Mouse (Mus musculus): ENCODE data around the gene Mcee. TPM values are rescaled to one million over a fixed set of nuclear protein-coding genes. Genes with fewer than 3 reads are reported as not detected.
A peak's percentile ranks its signal among the peaks of the same experiment; 100 is the strongest.

The Mcee gene
- polyA plus RNA-seq, 1 experiment from 2014 or later: 38.6 TPM

DNA sequence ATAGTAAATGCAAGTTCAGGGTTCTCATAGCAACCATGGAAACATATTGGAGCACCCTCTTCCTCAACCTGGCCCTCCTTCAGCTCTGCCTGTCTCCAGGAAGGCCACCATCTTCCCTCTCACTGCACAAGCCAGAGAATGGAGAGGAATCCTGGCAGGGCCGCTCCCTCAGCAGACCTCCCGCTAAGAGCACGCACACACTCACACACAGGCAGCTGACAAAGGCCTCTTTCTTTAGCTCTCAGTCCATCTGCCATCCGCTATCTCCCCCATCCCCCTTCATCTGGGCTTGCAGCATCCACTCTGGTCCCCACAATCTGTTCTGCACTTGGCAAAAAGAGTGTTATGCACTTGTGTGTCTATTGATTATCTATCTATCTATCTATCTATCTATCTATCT lies 59.0 kb downstream of the Mcee start:
- Histone ChIP-seq H3K4me3 (no peak overlapping the region), H3K27me3 (ENCODE audit: insufficient read depth, poor library complexity, severe bottlenecking) (no peaks in the 10 kb centered on the region), H3K27ac (peak overlapping the region; percentile 74), H3K9me3 (no peaks in the 10 kb centered on the region), H3K36me3 (no peaks in the 10 kb centered on the region), H3K4me1 (replicated peaks) (peaks cover 8% of the 10 kb centered on the region)
- WGBS: 42% methylated on average over 4 of the region's 4 CpGs
- DNase-seq (ENCODE audit: low spot score): peak; percentile 33

DNA sequence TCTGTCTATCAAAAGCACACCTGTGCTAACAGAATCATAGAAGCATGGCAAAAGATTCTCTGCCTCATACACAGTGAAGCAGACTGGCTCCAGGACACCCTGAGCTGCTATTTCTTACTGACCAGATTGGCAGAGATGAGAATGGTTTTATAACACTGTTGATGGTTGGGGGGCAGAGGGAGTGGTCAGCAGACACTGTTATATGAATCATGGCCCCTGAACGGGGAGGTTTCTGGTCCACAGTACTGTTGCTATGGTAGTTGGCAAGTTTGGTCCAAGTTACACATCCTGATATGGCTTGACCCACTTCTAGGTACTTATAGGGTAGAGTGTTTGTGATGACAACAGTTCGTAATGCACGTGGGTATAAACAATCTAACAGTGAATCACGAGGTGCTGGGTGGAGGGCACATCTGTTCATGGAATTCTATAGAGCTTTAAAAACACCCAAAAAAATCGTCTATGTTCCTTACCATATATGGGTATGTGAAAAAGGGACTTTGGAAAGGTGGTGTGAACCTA lies 59.5 kb downstream of the Mcee start:
- 85% methylated on average over 5 of the region's 5 CpGs for WGBS

DNA sequence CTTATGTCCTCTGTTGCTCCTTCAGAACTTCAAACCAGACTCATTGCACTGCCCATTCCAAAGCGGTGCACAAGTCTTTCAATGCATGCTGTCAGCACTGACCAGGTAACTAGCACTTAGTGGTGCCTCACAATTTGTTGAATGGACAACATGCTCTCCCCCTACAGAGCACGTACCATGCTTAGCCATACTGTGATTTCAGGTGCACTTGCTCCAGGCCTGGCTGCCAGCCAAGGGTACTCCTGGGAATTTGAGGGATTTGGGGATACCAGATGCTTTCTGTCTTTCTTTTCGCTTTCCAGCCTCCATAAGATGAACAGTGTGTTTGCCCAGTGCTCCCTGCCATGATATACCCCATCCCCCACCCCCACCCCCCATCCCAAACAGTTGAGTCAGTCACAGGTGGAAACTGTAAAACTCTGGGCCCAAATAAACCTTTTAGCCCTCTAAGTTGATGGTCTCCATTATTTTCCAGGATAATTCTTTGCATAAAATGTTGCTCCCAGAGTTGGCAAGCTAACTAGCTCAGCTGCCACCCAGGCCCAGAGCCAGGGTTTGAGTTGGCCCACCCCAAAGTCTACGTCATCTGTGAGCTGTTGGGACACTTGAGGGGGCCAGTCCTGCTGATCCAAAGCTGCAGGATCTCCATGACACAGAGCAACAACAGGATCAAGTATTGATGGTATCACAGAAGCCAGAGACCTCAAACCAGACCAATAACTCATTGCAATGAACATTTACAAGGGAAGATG lies 60.2 kb downstream of the Mcee start:
- H3K27me3 ChIP-seq (ENCODE audit: insufficient read depth, poor library complexity, severe bottlenecking): no peaks in the 10 kb centered on the region
- H3K9me3 ChIP-seq: no peaks in the 10 kb centered on the region
- peaks cover 8% of the 10 kb centered on the region for H3K4me1 ChIP-seq (replicated peaks)
- no peak for DNase-seq (ENCODE audit: low spot score)
- WGBS: 88% methylated on average over 4 of the region's 4 CpGs
- no peak overlapping the region for H3K4me3 ChIP-seq
- peak overlapping the region; percentile 40; the same call in 1 of the 2 replicates for H3K27ac ChIP-seq
- H3K36me3 ChIP-seq: no peaks in the 10 kb centered on the region

More for the DNA sequence above, 59.5 kb downstream of the Mcee start:
- Histone ChIP-seq H3K36me3 (no peaks in the 10 kb centered on the region), H3K4me3 (no peak overlapping the region), H3K27ac (peak overlapping the region; percentile 74), H3K27me3 (ENCODE audit: insufficient read depth, poor library complexity, severe bottlenecking) (no peaks in the 10 kb centered on the region), H3K9me3 (no peaks in the 10 kb centered on the region), H3K4me1 (replicated peaks) (peaks cover 8% of the 10 kb centered on the region)
- DNase-seq (ENCODE audit: low spot score): no peak

DNA sequence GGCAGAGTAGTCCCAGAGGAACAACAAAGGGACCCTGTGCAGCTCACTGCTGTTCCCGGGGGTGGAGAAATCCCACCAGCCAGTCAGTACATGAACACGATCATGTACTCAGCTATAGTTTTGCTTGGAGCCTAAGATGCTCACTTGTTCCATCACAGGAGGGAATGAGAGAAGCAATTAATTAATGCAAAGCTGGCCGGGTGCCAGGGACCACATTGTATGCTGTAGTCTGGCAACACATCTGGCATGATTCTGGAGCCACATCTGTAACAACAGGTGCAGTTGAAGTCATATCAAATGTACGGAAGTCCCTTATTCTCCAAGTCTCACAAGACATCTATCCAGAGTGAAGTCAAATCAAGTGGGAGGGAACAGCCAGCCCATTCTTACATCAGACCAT lies 63.8 kb downstream of the Mcee start:
- Histone ChIP-seq H3K27ac (no peak overlapping the region), H3K4me3 (no peak overlapping the region), H3K9me3 (no peaks in the 10 kb centered on the region), H3K4me1 (replicated peaks) (peaks cover 8% of the 10 kb centered on the region), H3K36me3 (no peaks in the 10 kb centered on the region), H3K27me3 (ENCODE audit: insufficient read depth, poor library complexity, severe bottlenecking) (no peaks in the 10 kb centered on the region)
- no peak for DNase-seq (ENCODE audit: low spot score)
- WGBS: 89% methylated on average over 4 of the region's 4 CpGs

DNA sequence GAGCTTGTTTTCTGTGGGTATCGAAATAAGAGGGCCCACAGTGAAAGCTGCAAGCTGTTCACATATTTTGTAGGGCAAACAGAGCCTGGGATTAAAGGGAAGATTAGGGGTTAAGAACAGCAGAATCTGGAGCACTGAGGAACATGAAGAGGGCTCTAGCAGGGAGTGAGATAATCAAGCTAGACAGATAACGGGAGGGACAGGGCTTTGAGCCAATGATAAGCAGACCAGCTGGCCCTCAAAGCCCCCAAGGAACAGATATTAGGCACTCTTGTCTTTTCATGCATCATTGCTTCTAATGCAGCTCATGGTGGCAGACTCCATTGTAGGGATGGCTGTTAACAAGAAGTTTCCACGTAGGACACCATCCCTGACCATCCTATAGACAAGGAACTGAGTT lies 64.3 kb downstream of the Mcee start:
- Histone ChIP-seq H3K4me3 (no peak overlapping the region), H3K9me3 (no peaks in the 10 kb centered on the region), H3K27ac (no peak overlapping the region), H3K36me3 (no peaks in the 10 kb centered on the region), H3K4me1 (replicated peaks) (peaks cover 4% of the 10 kb centered on the region; the same call in 1 of the 2 replicates), H3K27me3 (ENCODE audit: insufficient read depth, poor library complexity, severe bottlenecking) (no peaks in the 10 kb centered on the region)
- 84% methylated on average over 3 of the region's 3 CpGs for WGBS
- no peak for DNase-seq (ENCODE audit: low spot score)

DNA sequence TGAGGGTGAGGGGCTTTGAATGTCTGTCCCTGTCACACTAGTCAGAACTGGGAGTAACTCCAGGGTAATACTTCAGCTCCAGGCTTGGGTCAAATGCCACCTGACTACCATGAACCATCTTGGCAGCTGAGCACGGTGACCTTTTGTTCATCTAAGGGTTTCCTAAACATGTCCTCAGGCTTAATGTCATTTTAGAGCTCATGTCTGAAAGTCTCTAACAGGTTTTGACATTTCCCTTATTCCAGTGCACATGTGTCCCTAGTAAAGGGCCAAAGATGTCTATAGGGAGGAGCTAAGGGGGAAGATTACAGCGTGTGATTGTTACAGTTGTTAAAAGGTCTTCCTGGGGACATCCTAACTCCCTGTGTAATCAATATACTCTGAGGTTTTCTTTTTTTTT lies 65.4 kb downstream of the Mcee start:
- no peak for DNase-seq (ENCODE audit: low spot score)
- H3K36me3 ChIP-seq: no peaks in the 10 kb centered on the region
- H3K4me3 ChIP-seq: no peak overlapping the region
- 86% methylated on average over 2 of the region's 2 CpGs for WGBS
- no peak overlapping the region for H3K27ac ChIP-seq
- H3K9me3 ChIP-seq: no peaks in the 10 kb centered on the region
- H3K4me1 ChIP-seq (replicated peaks): no peaks in the 10 kb centered on the region
- H3K27me3 ChIP-seq (ENCODE audit: insufficient read depth, poor library complexity, severe bottlenecking): no peaks in the 10 kb centered on the region

Other genes with a start within 250 kb of the Mcee start
- gene Trpm1, start 238.8 kb upstream of the Mcee start, polyA plus RNA-seq (2016; fragmentation: Nextera tagmentation; extraction: Ambion mirVana): 2.0 and 6.1 TPM in 2 replicates
- 11.9 and 13.1 TPM in 2 replicates for gene Mtmr10, start 105.0 kb upstream of the Mcee start, polyA plus RNA-seq (2016; fragmentation: Nextera tagmentation; extraction: Ambion mirVana)
- gene Fan1, start 18.5 kb upstream of the Mcee start, polyA plus RNA-seq (2016; fragmentation: Nextera tagmentation; extraction: Ambion mirVana): 6.4 and 8.0 TPM in 2 replicates
- 27.2 and 46.7 TPM in 2 replicates for gene Mphosph10, start 339 bp upstream of the Mcee start, polyA plus RNA-seq (2016; fragmentation: Nextera tagmentation; extraction: Ambion mirVana)
- 59.1 and 88.9 TPM in 2 replicates for gene Apba2, start 109.1 kb downstream of the Mcee start, polyA plus RNA-seq (2016; fragmentation: Nextera tagmentation; extraction: Ambion mirVana)

All from hindbrain, embryonic 10.5 days (tissue).